Mouse (Mus musculus) hindbrain, postnatal 0 days (tissue): ENCODE measurements around the gene Iqce. TPM values are rescaled to one million over a fixed set of nuclear protein-coding genes. Genes with fewer than 3 reads are reported as not detected.
A peak's percentile ranks its signal among the peaks of the same experiment; 100 is the strongest.

ENCODE experiments used
- ATAC-seq: fragments of 200-750 bp; cut with Nextera tagmentation; 2 replicates; pipeline ENCODE4 v1.8.0; 2017; ENCODE audit warnings: mild to moderate bottlenecking, moderate TSS enrichment, moderate library complexity
- DNase-seq: peaks from one replicate; pipeline ENCODE4 v3.0.0-alpha.2; 2015; ENCODE audit warnings: low spot score
- H3K27ac ChIP-seq: fragments of 300-500 bp; sonication (generic); 2 replicates; pipeline ENCODE4 v1.5.1; 2014; ENCODE audit warnings: mild to moderate bottlenecking
- H3K27me3 ChIP-seq: fragments of 300-500 bp; sonication (generic); 2 replicates; pipeline ENCODE4 v1.6.1; 2014; ENCODE audit warnings: low read length, mixed read lengths; ENCODE audit not compliant: insufficient read depth
- H3K36me3 ChIP-seq: fragments of 300-500 bp; sonication (generic); 2 replicates; pipeline ENCODE4 v1.6.1; 2014; ENCODE audit warnings: low read length, mixed read lengths; ENCODE audit not compliant: insufficient read depth
- H3K4me1 ChIP-seq: fragments of 300-500 bp; sonication (generic); 2 replicates; pipeline ENCODE4 v1.6.1; 2014; ENCODE audit warnings: antibody characterized with exemption, low read length, mixed read lengths; ENCODE audit not compliant: insufficient read depth
- H3K4me2 ChIP-seq: fragments of 300-500 bp; sonication (generic); 2 replicates; pipeline ENCODE4 v1.6.1; 2014; ENCODE audit warnings: low read depth, mild to moderate bottlenecking, low read length, moderate library complexity, mixed read lengths
- H3K4me3 ChIP-seq: fragments of 300-500 bp; sonication (generic); 2 replicates; pipeline ENCODE4 v1.5.1; 2014; ENCODE audit warnings: low read length
- H3K9ac ChIP-seq: fragments of 300-500 bp; sonication (generic); replicated peaks from 2 replicates; pipeline ENCODE4 v1.6.1; 2014; ENCODE audit warnings: mild to moderate bottlenecking, low read length, moderate library complexity, mixed read lengths
- H3K9me3 ChIP-seq: fragments of 300-500 bp; sonication (generic); 2 replicates; pipeline ENCODE4 v1.6.1; 2016; ENCODE audit warnings: low read length, mixed read lengths
- CTCF ChIP-seq: IDR thresholded peaks from 2 replicates; pipeline ENCODE4 v1.5.1; 2016; ENCODE audit warnings: antibody characterized with exemption, control low read depth, low read depth
- WGBS: fragments of 180-500 bp; shearing (Covaris S2); extraction: QIAGEN DNeasy Blood & Tissue Kit; methylation state at CpG from one replicate; pipeline ENCODE4 v1.1.7; 2014; 5-methylcytosine and 5-hydroxymethylcytosine counted together
- polyA plus RNA-seq: library from polyadenylated mRNA; unstranded; fragments of >200 nt; fragmentation: Nextera tagmentation; extraction: Ambion mirVana; gene quantifications from 2 replicates; pipeline ENCODE4 v1.2.1, GENCODE M21; 2015
- total RNA-seq: library from RNA; depleted of rRNA; stranded (reverse); fragments of >200 nt; gene quantifications from 2 replicates; pipeline ENCODE4 v1.2.3, GENCODE M21; 2014

Gene Iqce
- total and polyA plus RNA-seq, 2 experiments from 2014 or later = 22.1 to 43.1 TPM

GRCm38 (mm10) chr5:140619895-140620736, 82.1 kb downstream of the Iqce start:
- H3K9ac ChIP-seq = no peak overlapping the region
- no peak overlapping the region for H3K4me3 ChIP-seq
- H3K36me3 ChIP-seq = peaks cover 30% of the 10 kb centered on the region
- H3K27me3 ChIP-seq = no peaks in the 10 kb centered on the region
- TF ChIP-seq CTCF = no peak
- no peak overlapping the region for H3K4me2 ChIP-seq
- H3K4me1 ChIP-seq = no peaks in the 10 kb centered on the region
- ATAC-seq (peak; percentile 43), DNase-seq (no peak)
- 46% methylated on average over 7 of the region's 7 CpGs for WGBS
- H3K27ac ChIP-seq = peak overlapping the region; percentile 38; the same call in 1 of the 2 replicates
- H3K9me3 ChIP-seq = no peaks in the 10 kb centered on the region

DNA sequence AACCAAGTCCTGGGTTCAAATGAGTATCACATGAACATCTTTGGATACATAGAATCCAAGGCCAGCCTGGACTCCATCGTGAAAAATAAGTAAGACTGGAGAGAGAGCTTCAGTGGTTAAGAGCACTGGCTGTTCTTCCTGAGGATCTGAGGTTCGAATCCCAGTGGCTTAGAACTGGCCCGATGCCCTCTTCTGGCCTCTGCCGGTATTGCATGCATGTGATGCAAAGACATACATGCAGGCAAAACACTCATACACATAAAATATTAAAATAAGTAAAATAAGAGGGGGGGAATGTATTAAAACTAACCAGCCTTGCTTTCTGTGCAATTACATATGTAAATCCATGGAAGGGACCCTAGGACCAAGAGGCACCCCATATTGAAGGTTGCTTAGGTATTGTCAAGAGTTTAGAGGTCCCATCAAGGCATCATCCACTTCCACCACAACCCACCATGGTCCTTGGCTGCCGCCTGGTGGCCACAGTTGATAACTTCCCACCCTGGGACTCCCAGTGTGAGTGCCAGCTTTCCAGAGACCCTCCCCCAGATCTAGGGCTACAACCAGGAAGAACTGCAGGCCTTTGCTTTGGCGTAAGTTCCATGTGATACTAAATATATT, 82.9 kb downstream of the Iqce start:
- H3K4me1 ChIP-seq = no peaks in the 10 kb centered on the region
- WGBS = 21% methylated on average over 6 of the region's 6 CpGs
- TF ChIP-seq CTCF = peak; percentile 88
- H3K9me3 ChIP-seq = no peaks in the 10 kb centered on the region
- no peak overlapping the region for H3K4me2 ChIP-seq
- H3K36me3 ChIP-seq = peaks cover 22% of the 10 kb centered on the region
- H3K27ac ChIP-seq = peak overlapping the region; percentile 38; the same call in 1 of the 2 replicates
- no peak overlapping the region for H3K9ac ChIP-seq
- H3K27me3 ChIP-seq = no peaks in the 10 kb centered on the region
- ATAC-seq (peak; percentile 41), DNase-seq (peak; percentile 80)
- H3K4me3 ChIP-seq = no peak overlapping the region

GRCm38 (mm10) chr5:140617714-140618113, 84.5 kb downstream of the Iqce start:
- no peak for DNase-seq
- TF ChIP-seq CTCF = no peak
- Histone ChIP-seq H3K4me3 (no peak overlapping the region), H3K4me2 (no peak overlapping the region), H3K27me3 (no peaks in the 10 kb centered on the region), H3K36me3 (peaks cover 14% of the 10 kb centered on the region), H3K9ac (no peak overlapping the region), H3K4me1 (no peaks in the 10 kb centered on the region), H3K27ac (no peak overlapping the region), H3K9me3 (no peaks in the 10 kb centered on the region)
- 78% methylated on average over 5 of the region's 5 CpGs for WGBS
- ATAC-seq = no peak

DNA sequence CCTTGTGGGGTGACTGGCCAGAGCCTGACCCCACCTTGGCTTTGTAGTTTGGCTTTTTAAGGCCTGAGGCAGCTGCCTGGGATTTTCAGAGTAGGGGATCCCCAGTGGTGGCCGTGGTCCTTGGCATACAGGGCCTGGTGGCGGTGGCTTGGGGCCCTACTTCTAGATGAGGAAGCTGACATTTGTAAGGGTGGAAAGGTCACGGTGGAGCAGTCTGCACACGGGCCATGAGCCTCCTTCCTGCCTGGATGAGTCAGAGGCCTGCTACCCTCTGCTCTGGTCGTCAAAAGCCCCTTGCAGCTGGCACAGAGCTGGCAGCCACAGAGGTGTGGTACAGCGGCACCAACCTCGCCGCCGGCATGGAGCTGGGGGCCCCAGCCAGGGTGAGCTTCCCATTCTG, 85.5 kb downstream of the Iqce start:
- Histone ChIP-seq H3K4me1 (peaks cover 3% of the 10 kb centered on the region; the same call in 1 of the 2 replicates), H3K36me3 (0 out of 2 replicates have a peak, but pooled peaks cover 7% of the 10 kb centered on the region), H3K9me3 (no peaks in the 10 kb centered on the region), H3K27me3 (no peaks in the 10 kb centered on the region), H3K4me2 (no peak overlapping the region), H3K4me3 (no peak overlapping the region), H3K9ac (no peak overlapping the region), H3K27ac (peak overlapping the region; percentile 38; the same call in 1 of the 2 replicates)
- DNase-seq = no peak
- WGBS = 56% methylated on average over 9 of the region's 9 CpGs
- no peak for TF ChIP-seq CTCF
- ATAC-seq = no peak

DNA sequence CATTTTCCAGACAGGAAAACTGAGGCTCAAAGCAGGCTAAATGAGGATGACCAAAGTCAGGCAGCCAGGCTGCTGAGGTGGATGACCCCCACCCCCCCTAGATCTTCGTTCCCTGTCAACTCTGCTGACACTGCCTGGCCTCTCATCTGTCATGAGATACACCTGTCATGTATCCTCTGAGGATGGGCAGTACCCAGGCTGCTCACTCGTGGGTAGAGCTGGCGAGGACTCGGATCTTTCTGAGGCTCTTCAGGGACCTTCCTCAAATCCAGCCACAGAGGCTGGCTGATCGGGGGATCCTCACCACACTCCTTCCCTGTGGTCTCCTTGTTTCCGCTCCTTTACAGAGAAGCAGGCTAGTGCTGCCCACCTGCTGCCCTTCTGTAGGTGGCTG, 86.1 kb downstream of the Iqce start:
- 0 out of 2 replicates have a peak, but pooled peaks cover 5% of the 10 kb centered on the region for H3K36me3 ChIP-seq
- no peak overlapping the region for H3K9ac ChIP-seq
- ATAC-seq = no peak
- no peak for DNase-seq
- 64% methylated on average over 6 of the region's 6 CpGs for WGBS
- no peak overlapping the region for H3K4me3 ChIP-seq
- no peaks in the 10 kb centered on the region for H3K9me3 ChIP-seq
- H3K27me3 ChIP-seq = no peaks in the 10 kb centered on the region
- H3K4me1 ChIP-seq = peaks cover 3% of the 10 kb centered on the region; the same call in 1 of the 2 replicates
- H3K27ac ChIP-seq = peak overlapping the region; percentile 38; the same call in 1 of the 2 replicates
- no peak overlapping the region for H3K4me2 ChIP-seq
- no peak for TF ChIP-seq CTCF

- Histone ChIP-seq H3K4me3 (no peak overlapping the region), H3K4me1 (peaks cover 6% of the 10 kb centered on the region), H3K9ac (no peak overlapping the region), H3K36me3 (0 out of 2 replicates have a peak, but pooled peaks cover 4% of the 10 kb centered on the region), H3K9me3 (no peaks in the 10 kb centered on the region), H3K27ac (no peak overlapping the region), H3K27me3 (no peaks in the 10 kb centered on the region), H3K4me2 (no peak overlapping the region)
- TF ChIP-seq CTCF = no peak
- WGBS = 71% methylated on average over 10 of the region's 10 CpGs
- ATAC-seq (no peak), DNase-seq (peak; percentile 46)
Observed at GRCm38 (mm10) chr5:140615321-140616109, 86.7 kb downstream of the Iqce start.
